Mouse (Mus musculus) ES-Bruce4 (cell line): ENCODE data around the gene Rai1. TPM values are rescaled to one million over a fixed set of nuclear protein-coding genes. Genes with fewer than 3 reads are reported as not detected.
A peak's percentile ranks its signal among the peaks of the same experiment; 100 is the strongest.

ENCODE experiments used
- H3K27ac ChIP-seq: 2 replicates; pipeline ENCODE4 v1.5.1; 2012; ENCODE audit warnings: low read length, inconsistent platforms; ENCODE audit not compliant: insufficient read depth
- H3K27me3 ChIP-seq: 2 replicates; pipeline ENCODE4 v1.6.1; 2012; ENCODE audit warnings: mild to moderate bottlenecking, low read length, inconsistent platforms; ENCODE audit not compliant: control insufficient read depth, poor library complexity, insufficient read depth, severe bottlenecking
- H3K36me3 ChIP-seq: 2 replicates; pipeline ENCODE4 v1.6.1; 2012; ENCODE audit warnings: inconsistent platforms, mild to moderate bottlenecking, low read length, moderate library complexity; ENCODE audit not compliant: control insufficient read depth, poor library complexity, insufficient read depth, severe bottlenecking
- H3K4me1 ChIP-seq: one replicate; pipeline ENCODE4 v1.8.1; 2011; ENCODE audit warnings: low read length; ENCODE audit not compliant: control insufficient read depth, insufficient read depth
- H3K4me3 ChIP-seq: 2 replicates; pipeline ENCODE4 v1.5.1; 2011; ENCODE audit warnings: low read depth, mild to moderate bottlenecking, low read length
- H3K9ac ChIP-seq: 2 replicates; pipeline ENCODE4 v1.6.1; 2012; ENCODE audit warnings: low read depth, mild to moderate bottlenecking, inconsistent platforms; ENCODE audit not compliant: poor library complexity, severe bottlenecking
- H3K9me3 ChIP-seq: replicated peaks from 2 replicates; pipeline ENCODE4 v1.6.1; 2012; ENCODE audit warnings: mild to moderate bottlenecking, low read length, inconsistent platforms; ENCODE audit not compliant: control insufficient read depth, poor library complexity, insufficient read depth, severe bottlenecking
- CTCF ChIP-seq: IDR thresholded peaks from one replicate; pipeline ENCODE4 v1.8.1; 2011; ENCODE audit warnings: low read depth, low read length
- EP300 ChIP-seq: IDR thresholded peaks from 2 replicates; pipeline ENCODE4 v1.6.1; 2011; ENCODE audit warnings: low read depth, low read length; ENCODE audit not compliant: insufficient read depth
- POLR2A ChIP-seq: IDR thresholded peaks from one replicate; pipeline ENCODE4 v1.8.1; 2011; ENCODE audit warnings: low read length; ENCODE audit not compliant: insufficient read depth
- polyA plus RNA-seq: library from polyadenylated mRNA; stranded (reverse); fragments of >200 nt; gene quantifications from 2 replicates; pipeline ENCODE4 v1.2.4, GENCODE M21; 2011; ENCODE audit warnings: low read depth; ENCODE audit not compliant: missing spikeins, insufficient read depth, insufficient read length

Gene Rai1
- polyA plus RNA-seq, 1 experiment: 21.9 TPM

- TF ChIP-seq CTCF: no peak
- no peak for TF ChIP-seq EP300
- TF ChIP-seq POLR2A: no peak
- Histone ChIP-seq H3K27me3 (no peaks in the 10 kb centered on the region), H3K27ac (no peak overlapping the region), H3K36me3 (no peaks in the 10 kb centered on the region), H3K4me1 (peaks cover 11% of the 10 kb centered on the region), H3K9me3 (no peaks in the 10 kb centered on the region), H3K9ac (no peak overlapping the region), H3K4me3 (no peak overlapping the region)
Observed at GRCm38 (mm10) chr11:60158271-60158670, 53.5 kb downstream of the Rai1 start.

- H3K27me3 ChIP-seq: no peaks in the 10 kb centered on the region
- H3K27ac ChIP-seq: peak overlapping the region; percentile 48; the same call in 1 of the 2 replicates
- H3K9me3 ChIP-seq: no peaks in the 10 kb centered on the region
- H3K36me3 ChIP-seq: no peaks in the 10 kb centered on the region
- no peak overlapping the region for H3K9ac ChIP-seq
- H3K4me3 ChIP-seq: no peak overlapping the region
- TF ChIP-seq EP300 (no peak), POLR2A (no peak), CTCF (no peak)
- H3K4me1 ChIP-seq: peaks cover 11% of the 10 kb centered on the region
Observed at GRCm38 (mm10) chr11:60159955-60160354, 55.1 kb downstream of the Rai1 start.

- Histone ChIP-seq H3K4me3 (no peak overlapping the region), H3K9ac (no peak overlapping the region), H3K9me3 (no peaks in the 10 kb centered on the region), H3K27me3 (no peaks in the 10 kb centered on the region), H3K27ac (peak overlapping the region; percentile 48), H3K4me1 (peaks cover 11% of the 10 kb centered on the region), H3K36me3 (no peaks in the 10 kb centered on the region)
- peak; percentile 62; the same call in 1 of the 2 replicates for TF ChIP-seq EP300
- TF ChIP-seq POLR2A: no peak
Observed at GRCm38 (mm10) chr11:60160454-60161114, 55.8 kb downstream of the Rai1 start.

GRCm38 (mm10) chr11:60161146-60161874 is 56.5 kb downstream of the Rai1 start:
- no peak for TF ChIP-seq CTCF
- peak; percentile 93 for TF ChIP-seq EP300
- Histone ChIP-seq H3K27me3 (no peaks in the 10 kb centered on the region), H3K27ac (peak overlapping the region; percentile 48), H3K9me3 (no peaks in the 10 kb centered on the region), H3K4me1 (peaks cover 11% of the 10 kb centered on the region), H3K4me3 (no peak overlapping the region), H3K9ac (no peak overlapping the region), H3K36me3 (no peaks in the 10 kb centered on the region)

- Histone ChIP-seq H3K27ac (no peak overlapping the region), H3K4me3 (no peak overlapping the region), H3K36me3 (no peaks in the 10 kb centered on the region), H3K27me3 (no peaks in the 10 kb centered on the region), H3K9me3 (no peaks in the 10 kb centered on the region), H3K9ac (no peak overlapping the region), H3K4me1 (peaks cover 11% of the 10 kb centered on the region)
- no peak for TF ChIP-seq EP300
- TF ChIP-seq CTCF: no peak
- TF ChIP-seq POLR2A: no peak
Observed at GRCm38 (mm10) chr11:60162547-60162946, 57.7 kb downstream of the Rai1 start.

- Histone ChIP-seq H3K9ac (no peak overlapping the region), H3K27me3 (no peaks in the 10 kb centered on the region), H3K9me3 (no peaks in the 10 kb centered on the region), H3K4me1 (peaks cover 15% of the 10 kb centered on the region), H3K4me3 (no peak overlapping the region), H3K27ac (no peak overlapping the region), H3K36me3 (no peaks in the 10 kb centered on the region)
- TF ChIP-seq EP300: peak; percentile 57; the same call in 1 of the 2 replicates
- TF ChIP-seq POLR2A: no peak
Observed at GRCm38 (mm10) chr11:60163362-60163761, 58.5 kb downstream of the Rai1 start.
